Mouse (Mus musculus) stomach, embryonic 14.5 days (tissue): Measurements from ENCODE around the gene Acat2. TPM values are rescaled to one million over a fixed set of nuclear protein-coding genes. Genes with fewer than 3 reads are reported as not detected.
"Not testable (repeated sequence)": the region's sequence is repeated elsewhere in the genome, so short reads cannot be mapped to it uniquely, and the experiment has no call there.

Experiments
- ATAC-seq: fragments of 200-750 bp; cut with Nextera tagmentation; 2 replicates; pipeline ENCODE4 v1.8.0; 2017; ENCODE audit warnings: low read depth, moderate TSS enrichment; ENCODE audit not compliant: insufficient number of reproducible peaks, insufficient read depth, low FRiP score
- H3K27ac ChIP-seq: fragments of 300-500 bp; sonication (generic); 2 replicates; pipeline ENCODE4 v1.5.1; 2014; ENCODE audit warnings: mild to moderate bottlenecking, low read length, moderate library complexity, mixed read lengths
- H3K27me3 ChIP-seq: fragments of 300-500 bp; sonication (generic); 2 replicates; pipeline ENCODE4 v1.6.1; 2014; ENCODE audit warnings: low read length, control low read depth, mixed read lengths; ENCODE audit not compliant: control insufficient read depth, insufficient read depth
- H3K36me3 ChIP-seq: fragments of 300-500 bp; sonication (generic); 2 replicates; pipeline ENCODE4 v1.6.1; 2014; ENCODE audit warnings: mild to moderate bottlenecking, control low read depth, low read length, moderate library complexity, mixed read lengths; ENCODE audit not compliant: control insufficient read depth, insufficient read depth
- H3K4me1 ChIP-seq: fragments of 300-500 bp; sonication (generic); 2 replicates; pipeline ENCODE4 v1.6.1; 2014; ENCODE audit warnings: low read length, control low read depth, mixed read lengths; ENCODE audit not compliant: control insufficient read depth, insufficient read depth
- H3K4me2 ChIP-seq: fragments of 300-500 bp; sonication (generic); replicated peaks from 2 replicates; pipeline ENCODE4 v1.6.1; 2014; ENCODE audit warnings: low read depth, low read length, control low read depth
- H3K4me3 ChIP-seq: fragments of 300-500 bp; sonication (generic); 2 replicates; pipeline ENCODE4 v1.5.1; 2014; ENCODE audit warnings: low read depth, low read length, control low read depth
- H3K9ac ChIP-seq: fragments of 300-500 bp; sonication (generic); replicated peaks from 2 replicates; pipeline ENCODE4 v1.6.1; 2014; ENCODE audit warnings: low read depth, mild to moderate bottlenecking, control low read depth, low read length, moderate library complexity, mixed read lengths
- H3K9me3 ChIP-seq: fragments of 300-500 bp; sonication (generic); 2 replicates; pipeline ENCODE4 v1.6.1; 2016; ENCODE audit warnings: low read depth, low read length, control low read depth; ENCODE audit not compliant: control insufficient read depth
- WGBS: fragments of 180-500 bp; shearing (Covaris S2); extraction: QIAGEN DNeasy Blood & Tissue Kit; methylation state at CpG from one replicate; pipeline ENCODE4 v1.1.7; 2014; 5-methylcytosine and 5-hydroxymethylcytosine counted together
- polyA plus RNA-seq: library from polyadenylated mRNA; unstranded; fragments of >200 nt; fragmentation: Nextera tagmentation; extraction: Ambion mirVana; gene quantifications from 2 replicates; pipeline ENCODE4 v1.2.1, GENCODE M21; 2014

The Acat2 gene
- polyA plus RNA-seq, 1 experiment from 2014 or later = 90.8 TPM

- H3K4me3 ChIP-seq, H3K27me3 ChIP-seq, ATAC-seq, H3K4me2 ChIP-seq, H3K9ac ChIP-seq, H3K9me3 ChIP-seq, H3K4me1 ChIP-seq, H3K27ac ChIP-seq: not testable (repeated sequence)
- peaks cover 20% of the 10 kb centered on the region for H3K36me3 ChIP-seq
- WGBS = 98% methylated on average over 8 of the region's 8 CpGs
These were observed 27.5 kb upstream of the Acat2 start for GRCm38 (mm10) chr17:12988096-12988495.

DNA sequence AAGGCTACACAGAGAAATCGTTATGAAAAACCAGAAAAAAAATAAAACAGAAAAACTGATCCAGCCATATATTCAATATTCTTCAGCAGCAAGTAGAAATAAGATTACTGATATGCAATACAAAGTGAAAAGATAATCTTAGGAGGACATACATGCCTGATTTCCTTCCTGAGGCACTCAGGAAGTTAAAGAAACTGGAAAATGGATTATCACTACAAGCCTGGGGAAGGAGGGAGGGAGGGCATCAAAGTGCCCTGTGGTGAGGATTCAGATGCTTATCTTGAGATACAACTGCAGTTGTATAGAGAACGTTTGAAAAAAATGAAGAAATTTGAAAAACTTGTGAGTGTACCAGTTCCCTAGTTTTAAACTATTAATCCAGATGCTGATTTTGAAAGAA, 23.4 kb upstream of the Acat2 start:
- no peak overlapping the region for H3K27ac ChIP-seq
- H3K9me3 ChIP-seq = no peaks in the 10 kb centered on the region
- no peak overlapping the region for H3K9ac ChIP-seq
- H3K4me1 ChIP-seq = no peaks in the 10 kb centered on the region
- H3K4me3 ChIP-seq = no peak overlapping the region
- no peak for ATAC-seq
- H3K36me3 ChIP-seq = peaks cover 49% of the 10 kb centered on the region
- H3K4me2 ChIP-seq = no peak overlapping the region
- H3K27me3 ChIP-seq = no peaks in the 10 kb centered on the region
- 73% methylated on average over 2 of the region's 2 CpGs for WGBS

DNA sequence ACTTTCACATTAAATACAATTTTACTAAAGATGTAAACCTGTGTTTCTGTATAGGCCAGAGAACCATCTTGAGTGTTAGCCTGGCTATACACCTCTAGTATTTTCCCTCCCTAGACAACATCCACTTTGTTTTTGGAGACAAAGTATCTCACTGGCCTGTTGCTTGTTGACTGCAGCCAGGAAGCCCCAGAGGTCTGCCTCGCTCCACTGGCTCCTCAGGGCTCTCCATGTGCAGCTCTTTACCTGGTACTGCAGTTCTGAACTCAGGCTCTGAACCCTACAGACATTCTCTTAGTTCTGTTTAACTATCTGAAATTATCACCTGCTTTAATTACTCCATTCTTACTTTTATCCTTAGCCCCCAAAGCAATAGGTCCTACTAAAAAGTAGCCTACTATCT, 18.0 kb upstream of the Acat2 start:
- no peaks in the 10 kb centered on the region for H3K4me1 ChIP-seq
- no peaks in the 10 kb centered on the region for H3K9me3 ChIP-seq
- WGBS = 97% methylated on average over 1 of the region's 1 CpGs
- H3K27ac ChIP-seq = no peak overlapping the region
- H3K4me3 ChIP-seq = no peak overlapping the region
- no peak overlapping the region for H3K9ac ChIP-seq
- H3K4me2 ChIP-seq = no peak overlapping the region
- no peak for ATAC-seq
- no peaks in the 10 kb centered on the region for H3K27me3 ChIP-seq
- H3K36me3 ChIP-seq = peaks cover 55% of the 10 kb centered on the region

GRCm38 (mm10) chr17:12973851-12974250, 13.3 kb upstream of the Acat2 start:
- H3K9ac ChIP-seq = no peak overlapping the region
- H3K4me2 ChIP-seq = no peak overlapping the region
- WGBS = 80% methylated on average over 2 of the region's 2 CpGs
- no peaks in the 10 kb centered on the region for H3K4me1 ChIP-seq
- no peak overlapping the region for H3K27ac ChIP-seq
- peaks cover 38% of the 10 kb centered on the region for H3K36me3 ChIP-seq
- no peak overlapping the region for H3K4me3 ChIP-seq
- no peaks in the 10 kb centered on the region for H3K9me3 ChIP-seq
- no peaks in the 10 kb centered on the region for H3K27me3 ChIP-seq
- ATAC-seq = no peak

- WGBS = 87% methylated on average over 2 of the region's 2 CpGs
- H3K36me3 ChIP-seq = peaks cover 35% of the 10 kb centered on the region
- H3K4me2 ChIP-seq = no peak overlapping the region
- ATAC-seq = no peak
- H3K9me3 ChIP-seq = no peaks in the 10 kb centered on the region
- no peak overlapping the region for H3K27ac ChIP-seq
- H3K4me1 ChIP-seq = no peaks in the 10 kb centered on the region
- no peak overlapping the region for H3K4me3 ChIP-seq
- no peaks in the 10 kb centered on the region for H3K27me3 ChIP-seq
- H3K9ac ChIP-seq = no peak overlapping the region
These were observed 6.6 kb upstream of the Acat2 start for GRCm38 (mm10) chr17:12967173-12967572.

GRCm38 (mm10) chr17:12963476-12963875, 2.9 kb upstream of the Acat2 start:
- no peak for ATAC-seq
- H3K4me3 ChIP-seq = no peak overlapping the region
- no peak overlapping the region for H3K27ac ChIP-seq
- H3K36me3 ChIP-seq = peaks cover 28% of the 10 kb centered on the region
- H3K9me3 ChIP-seq = no peaks in the 10 kb centered on the region
- H3K4me1 ChIP-seq = 0 out of 2 replicates have a peak, but pooled peaks cover 4% of the 10 kb centered on the region
- H3K4me2 ChIP-seq = no peak overlapping the region
- H3K9ac ChIP-seq = no peak overlapping the region
- 68% methylated on average over 3 of the region's 3 CpGs for WGBS
- H3K27me3 ChIP-seq = no peaks in the 10 kb centered on the region

DNA sequence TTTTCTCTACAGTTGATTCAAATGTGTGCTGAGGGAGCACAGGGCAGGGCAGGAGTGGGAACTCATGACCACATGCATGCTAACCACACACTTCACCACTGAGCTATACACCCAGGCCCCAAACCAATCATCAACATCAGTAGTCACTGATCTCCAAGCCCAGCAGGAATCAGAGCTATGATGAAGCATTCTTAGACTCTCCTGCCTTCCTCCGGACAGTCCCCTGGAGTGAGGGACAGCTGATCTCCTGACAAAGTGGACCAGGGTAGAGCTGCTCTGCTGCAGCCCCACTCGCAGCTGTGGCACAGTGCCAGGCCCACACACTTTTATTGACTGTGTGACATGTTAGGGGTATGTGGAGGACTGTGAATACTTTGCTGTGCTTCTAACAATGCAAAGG, 1.2 kb downstream of the Acat2 start:
- not testable (repeated sequence) for ATAC-seq, H3K9ac ChIP-seq, H3K4me2 ChIP-seq, H3K27me3 ChIP-seq, H3K9me3 ChIP-seq, H3K27ac ChIP-seq, H3K4me3 ChIP-seq, H3K4me1 ChIP-seq
- 29% methylated on average over 1 of the region's 2 CpGs for WGBS
- H3K36me3 ChIP-seq = peaks cover 15% of the 10 kb centered on the region

GRCm38 (mm10) chr17:12956664-12957063, 3.9 kb downstream of the Acat2 start:
- 96% methylated on average over 8 of the region's 8 CpGs for WGBS
- peaks cover 27% of the 10 kb centered on the region for H3K36me3 ChIP-seq
- no peaks in the 10 kb centered on the region for H3K27me3 ChIP-seq
- ATAC-seq = no peak
- no peak overlapping the region for H3K4me2 ChIP-seq
- no peaks in the 10 kb centered on the region for H3K9me3 ChIP-seq
- H3K4me3 ChIP-seq = no peak overlapping the region
- no peak overlapping the region for H3K9ac ChIP-seq
- H3K4me1 ChIP-seq = 0 out of 2 replicates have a peak, but pooled peaks cover 4% of the 10 kb centered on the region
- no peak overlapping the region for H3K27ac ChIP-seq

GRCm38 (mm10) chr17:12949669-12950068, 10.9 kb downstream of the Acat2 start:
- no peak for ATAC-seq
- Histone ChIP-seq H3K4me3 (no peak overlapping the region), H3K27ac (no peak overlapping the region), H3K9ac (no peak overlapping the region), H3K36me3 (peaks cover 51% of the 10 kb centered on the region), H3K27me3 (no peaks in the 10 kb centered on the region), H3K4me1 (no peaks in the 10 kb centered on the region), H3K4me2 (no peak overlapping the region), H3K9me3 (no peaks in the 10 kb centered on the region)
- 88% methylated on average over 5 of the region's 5 CpGs for whole genome bisulfite sequencing
